Mouse (Mus musculus) testis, adult 2 months (tissue): Measurements from ENCODE around the gene Pcsk5. TPM values are rescaled to one million over a fixed set of nuclear protein-coding genes. Genes with fewer than 3 reads are reported as not detected.

Source experiments
- H3K27ac ChIP-seq: fragments of 200-500 bp; 2 replicates; pipeline ENCODE4 v1.5.1; 2012; ENCODE audit warnings: low read depth, low read length; ENCODE audit not compliant: control insufficient read depth, insufficient read depth
- H3K27me3 ChIP-seq: fragments of 200-500 bp; 2 replicates; pipeline ENCODE4 v1.6.1; 2012; ENCODE audit warnings: mild to moderate bottlenecking, low read length, moderate library complexity; ENCODE audit not compliant: control insufficient read depth, insufficient read depth
- H3K36me3 ChIP-seq: fragments of 200-500 bp; 2 replicates; pipeline ENCODE4 v1.6.1; 2012; ENCODE audit warnings: mild to moderate bottlenecking, low read length; ENCODE audit not compliant: control insufficient read depth, insufficient read depth
- H3K4me1 ChIP-seq: fragments of 200-500 bp; 2 replicates; pipeline ENCODE4 v1.6.1; 2012; ENCODE audit warnings: low read length; ENCODE audit not compliant: control insufficient read depth, insufficient read depth
- H3K4me3 ChIP-seq: fragments of 200-500 bp; 2 replicates; pipeline ENCODE4 v1.5.1; 2012; ENCODE audit warnings: low read depth, mild to moderate bottlenecking, low read length, moderate library complexity, mixed read lengths; ENCODE audit not compliant: control insufficient read depth
- CTCF ChIP-seq: fragments of 200-500 bp; IDR thresholded peaks from 2 replicates; pipeline ENCODE4 v1.5.1; 2012; ENCODE audit warnings: low read depth, mild to moderate bottlenecking, inconsistent platforms, low read length, moderate library complexity; ENCODE audit not compliant: control insufficient read depth, insufficient read depth, insufficient replicate concordance
- POLR2A ChIP-seq: fragments of 200-500 bp; IDR thresholded peaks from 2 replicates; pipeline ENCODE4 v1.6.1; 2012; ENCODE audit warnings: low read depth, mild to moderate bottlenecking, inconsistent platforms, low read length, moderate library complexity; ENCODE audit not compliant: control insufficient read depth
- polyA plus RNA-seq: library from polyadenylated mRNA; depleted of rRNA; stranded (reverse); fragments of >200 nt; gene quantifications from 2 replicates; pipeline ENCODE4 v1.2.3, GENCODE M21; 2012

Pcsk5 gene
- polyA plus RNA-seq, 1 experiment = 0.81 TPM

DNA sequence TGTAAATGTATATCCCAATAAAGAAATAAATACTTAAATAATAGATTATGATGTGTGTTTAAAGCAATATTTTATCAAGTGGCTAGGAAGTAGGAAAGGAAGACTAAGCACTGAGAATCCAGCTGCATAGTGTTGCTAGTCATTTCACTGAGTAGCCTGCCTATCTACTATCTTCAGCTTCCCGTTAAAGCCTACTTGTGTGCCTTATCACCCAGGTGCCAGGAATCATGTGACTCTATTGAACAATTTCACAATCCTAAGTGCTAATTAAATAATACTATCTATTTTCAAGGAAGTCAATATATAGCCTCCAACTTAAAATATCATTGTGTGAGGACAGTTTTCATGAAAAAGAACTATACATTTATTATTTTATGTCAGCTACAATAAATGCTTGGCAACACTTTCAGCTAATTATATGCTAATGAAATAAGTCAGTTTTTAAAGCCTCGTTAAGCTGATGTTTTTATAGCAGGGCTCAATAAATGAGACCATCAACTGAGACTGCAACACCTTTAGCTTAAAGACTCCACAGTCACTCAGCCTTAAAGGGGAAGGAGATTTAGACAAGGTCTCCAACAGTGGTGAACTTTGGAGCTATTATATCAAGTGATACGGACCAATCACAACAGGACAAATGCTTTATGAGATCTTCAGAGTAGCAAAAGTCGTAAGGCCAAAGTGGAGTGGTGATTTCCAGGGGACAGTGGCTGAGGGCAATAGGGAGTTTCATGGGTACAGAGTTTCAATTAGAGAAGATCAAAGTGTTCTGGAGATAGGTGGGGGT, 308.5 kb downstream of the Pcsk5 start:
- Histone ChIP-seq H3K36me3 (no peaks in the 10 kb centered on the region), H3K27ac (no peak overlapping the region), H3K27me3 (no peaks in the 10 kb centered on the region), H3K4me1 (no peaks in the 10 kb centered on the region), H3K4me3 (no peak overlapping the region)
- TF ChIP-seq CTCF = no peak
- no peak for TF ChIP-seq POLR2A

DNA sequence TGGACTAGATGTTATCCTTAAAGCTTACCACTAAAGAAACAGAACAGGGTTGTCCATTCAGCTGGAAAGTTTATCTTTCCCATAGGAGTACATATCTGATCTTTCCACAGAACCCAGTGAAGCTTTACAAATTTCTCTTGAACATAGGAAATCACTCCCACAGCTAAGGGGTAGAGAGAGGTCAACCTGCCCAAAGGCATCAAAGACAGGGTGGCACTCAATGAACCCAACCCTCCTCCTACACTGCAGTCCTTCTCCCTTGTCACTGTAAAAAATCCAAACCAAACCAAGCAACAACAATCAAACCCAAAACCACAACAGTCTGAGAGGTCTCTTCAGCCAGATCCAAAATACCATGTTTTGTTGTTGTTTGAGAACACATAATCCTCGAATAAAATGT, 311.9 kb downstream of the Pcsk5 start:
- Histone ChIP-seq H3K27me3 (no peaks in the 10 kb centered on the region), H3K4me3 (no peak overlapping the region), H3K4me1 (no peaks in the 10 kb centered on the region), H3K36me3 (no peaks in the 10 kb centered on the region), H3K27ac (no peak overlapping the region)
- TF ChIP-seq POLR2A (no peak), CTCF (no peak)

DNA sequence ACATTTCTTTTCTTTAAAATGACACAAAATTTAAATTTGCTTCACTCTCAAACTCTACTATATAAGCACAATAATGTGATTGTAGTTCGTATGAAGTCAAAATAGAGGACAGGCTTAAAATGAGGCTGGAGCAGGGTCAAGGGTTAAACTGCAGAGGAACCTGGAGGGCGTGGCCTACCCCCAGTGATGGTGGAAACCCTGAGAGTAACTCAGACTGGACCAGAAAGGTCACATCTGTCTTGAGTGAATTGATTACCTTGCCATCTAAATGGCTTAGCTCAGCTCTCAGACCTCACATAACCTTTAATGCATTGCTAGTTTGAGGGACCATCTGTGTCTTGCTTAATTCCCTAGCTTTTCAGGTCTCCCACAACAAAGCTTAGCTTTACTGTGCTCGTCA, 323.0 kb downstream of the Pcsk5 start:
- TF ChIP-seq POLR2A = no peak
- no peak for TF ChIP-seq CTCF
- Histone ChIP-seq H3K27me3 (no peaks in the 10 kb centered on the region), H3K4me3 (no peak overlapping the region), H3K27ac (no peak overlapping the region), H3K4me1 (no peaks in the 10 kb centered on the region), H3K36me3 (no peaks in the 10 kb centered on the region)

DNA sequence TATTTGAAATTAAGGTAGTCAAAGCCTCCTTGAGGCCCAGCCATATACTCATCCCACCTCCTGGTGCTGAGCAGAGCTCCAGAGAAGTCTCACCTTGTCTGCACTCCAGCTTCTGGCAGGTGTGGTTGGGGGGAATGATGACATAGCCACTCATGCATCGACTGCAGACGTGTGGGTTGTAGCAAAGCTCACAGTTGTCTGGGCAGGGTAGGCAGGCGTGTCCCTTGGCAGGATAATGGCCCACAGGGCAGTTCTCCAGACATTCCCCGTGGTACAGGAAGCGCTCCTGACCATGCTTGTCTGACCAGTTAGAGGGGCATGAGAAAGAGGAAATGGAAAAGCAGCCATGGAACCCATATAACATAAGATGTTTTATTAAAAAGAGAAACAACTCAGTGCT, 326.1 kb downstream of the Pcsk5 start:
- TF ChIP-seq POLR2A (no peak), CTCF (no peak)
- Histone ChIP-seq H3K4me1 (no peaks in the 10 kb centered on the region), H3K27me3 (no peaks in the 10 kb centered on the region), H3K4me3 (no peak overlapping the region), H3K36me3 (no peaks in the 10 kb centered on the region), H3K27ac (no peak overlapping the region)

- no peaks in the 10 kb centered on the region for H3K27me3 ChIP-seq
- TF ChIP-seq POLR2A (no peak), CTCF (no peak)
- H3K4me3 ChIP-seq = no peak overlapping the region
- H3K4me1 ChIP-seq = no peaks in the 10 kb centered on the region
- no peak overlapping the region for H3K27ac ChIP-seq
- H3K36me3 ChIP-seq = no peaks in the 10 kb centered on the region
Observed at GRCm38 (mm10) chr19:17504212-17504611, 333.2 kb downstream of the Pcsk5 start.

DNA sequence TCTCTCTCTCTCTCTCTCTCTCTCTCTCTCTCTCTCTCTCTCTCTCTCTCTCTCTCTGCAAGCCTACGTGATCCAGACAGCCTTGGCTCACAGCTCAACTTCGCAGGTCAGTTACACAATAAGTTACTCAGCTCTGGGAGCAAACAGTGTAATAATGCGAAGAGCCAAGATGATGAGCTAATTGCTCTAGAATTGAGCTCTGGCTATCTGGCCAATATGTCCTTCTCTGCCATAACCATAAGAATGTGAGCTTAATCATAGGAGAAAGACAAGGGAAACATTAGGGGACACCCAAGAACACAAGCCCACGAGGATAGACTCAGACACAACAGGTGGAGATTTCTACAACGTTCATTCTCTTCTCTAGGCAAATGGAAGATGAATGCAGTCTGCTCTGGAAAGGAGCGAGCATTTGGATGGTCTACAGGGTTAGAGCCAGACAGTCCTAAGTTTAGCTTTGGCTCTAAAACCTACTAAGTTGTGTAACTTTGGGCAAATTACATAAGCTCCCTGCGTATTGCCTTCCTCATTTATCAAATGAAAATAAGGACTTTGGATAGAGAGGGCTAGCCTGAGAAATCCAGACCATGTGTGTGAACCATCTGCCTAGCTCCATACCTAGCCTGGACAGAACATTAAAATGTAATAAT, 338.7 kb downstream of the Pcsk5 start:
- no peak overlapping the region for H3K4me3 ChIP-seq
- H3K27ac ChIP-seq = no peak overlapping the region
- no peaks in the 10 kb centered on the region for H3K27me3 ChIP-seq
- TF ChIP-seq POLR2A (no peak), CTCF (no peak)
- no peaks in the 10 kb centered on the region for H3K4me1 ChIP-seq
- H3K36me3 ChIP-seq = no peaks in the 10 kb centered on the region

DNA sequence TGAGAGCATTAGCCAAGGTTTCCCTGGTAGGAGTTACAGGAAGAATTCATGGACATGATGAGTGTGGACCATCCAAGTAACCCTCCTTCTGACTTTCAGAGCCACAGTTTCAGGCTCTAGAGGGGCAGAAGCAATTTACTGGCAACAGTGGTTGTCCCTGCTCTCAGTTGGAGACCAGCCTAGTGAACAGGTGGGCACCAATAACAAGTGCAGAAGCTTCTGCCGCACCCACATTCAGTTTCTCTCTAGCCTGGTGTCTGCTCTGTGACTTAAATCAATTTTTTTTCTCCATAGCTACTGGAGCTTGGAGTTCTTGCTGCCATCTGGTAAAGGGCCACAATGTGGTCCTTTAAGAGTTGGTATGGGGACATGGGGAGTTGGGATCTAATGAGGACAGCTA, 341.3 kb downstream of the Pcsk5 start:
- Histone ChIP-seq H3K4me3 (no peak overlapping the region), H3K27me3 (no peaks in the 10 kb centered on the region), H3K27ac (no peak overlapping the region), H3K4me1 (no peaks in the 10 kb centered on the region), H3K36me3 (no peaks in the 10 kb centered on the region)
- TF ChIP-seq CTCF = no peak
- TF ChIP-seq POLR2A = no peak
